ENCODE assay signal across 8 mouse cellular contexts in genomic region chr11:87422511-87423340, GRCm38 (mm10). TPM values are rescaled to one million over a fixed set of nuclear protein-coding genes. Genes with fewer than 3 reads are reported as not detected.
DNase-seq lines count a peak whose midpoint lies in the region; ATAC-seq lines count a peak whose summit lies in the region.

No protein-coding gene starts in this region.

- peak; percentile 88 for ATAC-seq in hindbrain, embryonic 16.5 days

- H3K4me2 ChIP-seq in hindbrain, embryonic 16.5 days (ENCODE audit: low read length): peak overlapping the region; percentile 72

- H3K79me2 ChIP-seq in macrophage (ENCODE audit: inconsistent target): no peaks in the 10 kb centered on the region

- H3K36me3 ChIP-seq in hindbrain, embryonic 16.5 days (ENCODE audit: control insufficient read depth, insufficient read depth, low read length): no peaks in the 10 kb centered on the region
- no peaks in the 10 kb centered on the region for H3K36me3 ChIP-seq in macrophage (ENCODE audit: inconsistent target)

- peak overlapping the region; percentile 84 for H3K27ac ChIP-seq in hindbrain, embryonic 16.5 days (ENCODE audit: low read depth, low read length)
- H3K27ac ChIP-seq in macrophage: peak overlapping the region; percentile 65

- H3K4me3 ChIP-seq in hindbrain, embryonic 16.5 days (ENCODE audit: low read length): peak overlapping the region; percentile 38
- H3K4me3 ChIP-seq in macrophage (ENCODE audit: inconsistent target): peak overlapping the region; percentile 24

- DNase-seq in WW6 (ENCODE audit: low read depth, low spot score): peak; percentile 72
- DNase-seq in cerebellum, postnatal 36 days: peak; percentile 82 to 87
- DNase-seq in frontal cortex, postnatal 36 days (ENCODE audit: low spot score in 2 of 2): peak; percentile 88 to 94
- DNase-seq in left cerebral cortex, adult 18-20 months (ENCODE audit: low spot score in 2 of 2): peak; percentile 74 to 81
- peak; percentile 86 for DNase-seq in right cerebral cortex, adult 18-20 months
- peak; percentile 65 for DNase-seq in urinary bladder, postnatal 25 days (ENCODE audit: low spot score)

- H3K4me1 ChIP-seq in hindbrain, embryonic 16.5 days (ENCODE audit: control insufficient read depth, insufficient read depth, low read depth, low read length): peaks cover 12% of the 10 kb centered on the region

- peak overlapping the region; percentile 60 for H3K9ac ChIP-seq in hindbrain, embryonic 16.5 days (ENCODE audit: low read depth, low read length)

- under 1% methylated on average over 24 of the region's 26 CpGs for WGBS in hindbrain, embryonic 16.5 days
- WGBS in macrophage (ENCODE audit: missing documents): 3% methylated on average over 22 of the region's 26 CpGs

- H3K27me3 ChIP-seq in hindbrain, embryonic 16.5 days (replicated peaks; ENCODE audit: control insufficient read depth, insufficient read depth, low read length): no peaks in the 10 kb centered on the region

- H3K9me3 ChIP-seq in hindbrain, embryonic 16.5 days (ENCODE audit: control insufficient read depth, low read length): no peaks in the 10 kb centered on the region

RNA-seq across cellular contexts. Expression of gene Tex14, which starts 17.9 kb away (rescaled TPM):
- 1.7 and 1.9 TPM in 2 replicates for polyA plus RNA-seq in hindbrain, embryonic 16.5 days (2015; fragmentation: Nextera tagmentation; extraction: Ambion mirVana)
- under 1 TPM; 0.14 to 0.30 TPM for total RNA-seq in left cerebral cortex, adult 18-20 months (2021)
- 1 to 10 TPM in 8 of 26 experiments, under 1 TPM in 18; 0.13 to 2.1 (median 0.65) TPM for total RNA-seq in macrophage (2018; cell fraction: chromatin; rRNA removed)
- total RNA-seq in macrophage (2018; cell fraction: cytosol; rRNA removed): under 1 TPM in 24 of 26 experiments, not detected in 2; 0.03 to 0.77 (median 0.10) TPM
- total RNA-seq in macrophage (2018; cell fraction: nucleus; rRNA removed): 1 to 10 TPM in 6 of 26 experiments, under 1 TPM in 18, not detected in 2; 0.14 to 7.7 (median 0.61) TPM
- 0.13 to 0.30 TPM in 2 of 3 replicates, not detected in the other for polyA plus RNA-seq in macrophage (2018)

RNA-seq across cellular contexts. Expression of gene Rad51c, which starts 18.0 kb away (rescaled TPM):
- 3.8 and 5.1 TPM in 2 replicates for polyA plus RNA-seq in hindbrain, embryonic 16.5 days (2015; fragmentation: Nextera tagmentation; extraction: Ambion mirVana)
- 1 to 10 TPM; 3.1 to 4.2 TPM for total RNA-seq in left cerebral cortex, adult 18-20 months (2021)
- total RNA-seq in macrophage (2018; cell fraction: chromatin; rRNA removed): 1 to 10 TPM in 1 of 26 experiments, under 1 TPM in 9, not detected in 16; 0.20 to 1.1 (median 0.42) TPM
- 1 to 10 TPM in 1 of 26 experiments, under 1 TPM in 25; 0.26 to 1.1 (median 0.51) TPM for total RNA-seq in macrophage (2018; cell fraction: cytosol; rRNA removed)
- 1 to 10 TPM in 1 of 26 experiments, under 1 TPM in 12, not detected in 13; 0.15 to 2.6 (median 0.58) TPM for total RNA-seq in macrophage (2018; cell fraction: nucleus; rRNA removed)
- polyA plus RNA-seq in macrophage (2018): 0.40 to 3.3 TPM (median 1.1 TPM) in 3 replicates

Comparison
In these comparisons a context has a peak if more than half of its experiments do, and no peak if none do; other contexts are left out.
1. Peak in every context shown above with its lines: DNase-seq, ATAC-seq, H3K4me3 ChIP-seq and H3K27ac ChIP-seq.